Mouse (Mus musculus): ENCODE measurements around the gene Pigh.

GRCm38 (mm10) chr12:79105312-79105711 lies 15.9 kb upstream of the Pigh start:
- TF ChIP-seq CTCF (IDR thresholded peaks at IDR 0.05; ENCODE audit: low read depth, low read length) (no peak), TAL1 (conservative IDR thresholded peaks at IDR 0.05; ENCODE audit: low read depth, low read length) (no peak), GATA1 (IDR thresholded peaks at IDR 0.05; ENCODE audit: borderline replicate concordance, low read length) (no peak), POLR2AphosphoS5 (IDR thresholded peaks at IDR 0.05; ENCODE audit: insufficient replicate concordance, low read depth, low read length) (no peak), GATA2 (IDR thresholded peaks at IDR 0.05; ENCODE audit: borderline replicate concordance, low read depth, low read length) (no peak)

Measured in G1E (cell line).